Mouse (Mus musculus): ENCODE measurements around the gene Prrc2b. TPM values are rescaled to one million over a fixed set of nuclear protein-coding genes. Genes with fewer than 3 reads are reported as not detected.

Gene Prrc2b
- 70.3 TPM for polyA plus RNA-seq (2014; fragmentation: Illumina TruSeq; extraction: RNeasy Lipid Tissue Mini Kit (QIAGEN cat#74804); ENCODE audit: low read depth, low replicate concordance)

GRCm38 (mm10) chr2:32150924-32151659 lies at the start of gene Prrc2b:
Prrc2b (plus strand) TSS chr2:32151082.

GRCm38 (mm10) chr2:32235886-32236759 lies 85.2 kb downstream of the Prrc2b start, which contains the start of gene Pomt1:
Pomt1 (plus strand) TSS chr2:32236590.

DNA sequence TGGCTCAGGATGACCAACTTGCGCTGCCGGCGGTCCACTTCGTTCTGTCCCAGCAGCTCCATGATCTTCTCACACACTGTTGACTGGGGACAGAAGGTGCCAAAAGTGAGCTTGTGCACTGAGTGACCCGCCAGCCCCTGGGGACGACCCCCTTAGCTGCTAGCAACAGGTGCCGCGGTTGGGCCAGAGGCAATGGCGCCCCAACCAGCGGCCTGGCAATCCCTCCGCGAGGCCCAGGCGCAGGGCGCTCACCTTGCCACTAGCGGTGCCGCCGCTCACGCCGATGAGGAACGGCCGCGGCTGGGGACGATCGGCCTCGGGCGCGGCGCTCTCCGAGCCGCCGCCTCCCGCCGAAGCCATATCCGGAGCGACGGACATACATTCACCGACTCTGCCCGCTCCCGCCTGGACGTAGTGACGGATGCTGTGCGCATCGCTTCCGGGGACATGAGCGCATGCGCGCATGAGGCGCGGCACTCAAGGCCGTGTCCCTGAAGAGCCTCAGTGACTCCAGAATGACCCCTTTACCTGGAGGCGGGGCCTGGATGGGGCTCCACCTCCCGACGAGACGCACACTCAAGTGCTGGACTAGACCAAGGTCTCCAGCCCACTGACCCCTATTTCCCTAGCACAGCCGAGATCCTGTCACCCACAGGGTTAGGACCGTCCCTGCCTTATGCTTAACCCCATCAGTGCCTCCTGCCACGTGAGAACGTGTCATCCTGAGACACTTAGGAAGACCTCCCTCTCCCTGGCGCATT lies 109.0 kb downstream of the Prrc2b start, which contains the start of gene Uck1:
TSS of gene Uck1 (minus strand) at position 503 of the 761 bp plus-strand sequence.

Other genes with a start within 250 kb of the Prrc2b start
- gene Aif1l, start 200.9 kb upstream of the Prrc2b start, polyA plus RNA-seq (2014; fragmentation: Illumina TruSeq; extraction: RNeasy Lipid Tissue Mini Kit (QIAGEN cat#74804); ENCODE audit: low read depth, low replicate concordance), result 2.9 TPM
- 23.1 TPM for gene Nup214, start 176.6 kb upstream of the Prrc2b start, polyA plus RNA-seq (2014; fragmentation: Illumina TruSeq; extraction: RNeasy Lipid Tissue Mini Kit (QIAGEN cat#74804); ENCODE audit: low read depth, low replicate concordance)
- gene Fam78a, start 66.2 kb upstream of the Prrc2b start, polyA plus RNA-seq (2014; fragmentation: Illumina TruSeq; extraction: RNeasy Lipid Tissue Mini Kit (QIAGEN cat#74804); ENCODE audit: low read depth, low replicate concordance), result 2.9 TPM
- gene Plpp7, start 55.6 kb upstream of the Prrc2b start, polyA plus RNA-seq (2014; fragmentation: Illumina TruSeq; extraction: RNeasy Lipid Tissue Mini Kit (QIAGEN cat#74804); ENCODE audit: low read depth, low replicate concordance), result 1.8 TPM
- gene Pomt1, start 85.5 kb downstream of the Prrc2b start, polyA plus RNA-seq (2014; fragmentation: Illumina TruSeq; extraction: RNeasy Lipid Tissue Mini Kit (QIAGEN cat#74804); ENCODE audit: low read depth, low replicate concordance), result 28.9 TPM
- 132 TPM for gene Uck1, start 109.1 kb downstream of the Prrc2b start, polyA plus RNA-seq (2014; fragmentation: Illumina TruSeq; extraction: RNeasy Lipid Tissue Mini Kit (QIAGEN cat#74804); ENCODE audit: low read depth, low replicate concordance)
- 56.8 TPM for gene Golga2, start 136.3 kb downstream of the Prrc2b start, polyA plus RNA-seq (2014; fragmentation: Illumina TruSeq; extraction: RNeasy Lipid Tissue Mini Kit (QIAGEN cat#74804); ENCODE audit: low read depth, low replicate concordance)
- gene Swi5, start 137.0 kb downstream of the Prrc2b start, polyA plus RNA-seq (2014; fragmentation: Illumina TruSeq; extraction: RNeasy Lipid Tissue Mini Kit (QIAGEN cat#74804); ENCODE audit: low read depth, low replicate concordance), result 435 TPM
- 72.0 TPM for gene Ciz1, start 201.2 kb downstream of the Prrc2b start, polyA plus RNA-seq (2014; fragmentation: Illumina TruSeq; extraction: RNeasy Lipid Tissue Mini Kit (QIAGEN cat#74804); ENCODE audit: low read depth, low replicate concordance)
- 15.8 TPM for gene Dnm1, start 202.3 kb downstream of the Prrc2b start, polyA plus RNA-seq (2014; fragmentation: Illumina TruSeq; extraction: RNeasy Lipid Tissue Mini Kit (QIAGEN cat#74804); ENCODE audit: low read depth, low replicate concordance)
- gene 1110008P14Rik, start 230.9 kb downstream of the Prrc2b start, polyA plus RNA-seq (2014; fragmentation: Illumina TruSeq; extraction: RNeasy Lipid Tissue Mini Kit (QIAGEN cat#74804); ENCODE audit: low read depth, low replicate concordance), result 149 TPM
- gene Lcn2, start 237.2 kb downstream of the Prrc2b start, polyA plus RNA-seq (2014; fragmentation: Illumina TruSeq; extraction: RNeasy Lipid Tissue Mini Kit (QIAGEN cat#74804); ENCODE audit: low read depth, low replicate concordance), result 3,725 TPM
- 33.6 TPM for gene Ptges2, start 244.8 kb downstream of the Prrc2b start, polyA plus RNA-seq (2014; fragmentation: Illumina TruSeq; extraction: RNeasy Lipid Tissue Mini Kit (QIAGEN cat#74804); ENCODE audit: low read depth, low replicate concordance)

Data from adipose tissue, adult 10 weeks (tissue).